Comparison of ENCODE assay signal across 24 mouse cellular contexts in the genomic region with DNA sequence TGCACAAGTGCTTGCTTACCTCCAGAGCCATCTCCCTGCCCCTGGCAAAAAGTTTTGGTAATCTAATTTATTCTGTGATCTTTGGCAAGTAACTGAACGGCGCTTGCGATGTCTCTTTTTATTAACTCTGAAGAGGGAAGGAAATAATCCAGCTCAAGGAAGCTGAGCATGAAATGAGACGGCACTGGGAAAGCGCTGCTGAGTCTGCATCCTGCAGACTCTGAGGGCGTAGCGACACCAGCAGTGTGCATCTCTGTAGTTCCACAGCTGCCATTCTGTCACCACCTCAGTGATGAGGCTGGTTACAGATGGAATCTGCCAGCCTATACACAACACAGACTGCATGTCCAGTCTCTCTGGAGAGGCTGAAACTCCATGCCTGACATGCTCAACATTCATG. TPM values are rescaled to one million over a fixed set of nuclear protein-coding genes. Genes with fewer than 3 reads are reported as not detected.
"Had no signal": no experiment of that assay in that cellular context is flagged by ENCODE, and none has a peak within 500 bp of the region (broad histone marks: within the 10 kb centered on the region; RNA-seq: fewer than 3 reads in every experiment).

No protein-coding gene starts in this region.

- H3K4me1 ChIP-seq: midbrain, embryonic 12.5 days had no signal

- H3K4me3 ChIP-seq: layer of hippocampus, adult 2 months; limb, embryonic 15.5 days; liver, embryonic 12.5 days; midbrain, embryonic 12.5 days had no signal

- H3K36me3 ChIP-seq: limb, embryonic 15.5 days; liver, embryonic 12.5 days; midbrain, embryonic 12.5 days had no signal

- H3K9me3 ChIP-seq: limb, embryonic 15.5 days; liver, embryonic 12.5 days; midbrain, embryonic 12.5 days had no signal

- H3K27ac ChIP-seq: layer of hippocampus, adult 2 months; limb, embryonic 15.5 days; liver, embryonic 12.5 days; midbrain, embryonic 12.5 days had no signal

- H3K9ac ChIP-seq: limb, embryonic 15.5 days; liver, embryonic 12.5 days; lung, embryonic 14.5 days; midbrain, embryonic 12.5 days had no signal

- ATAC-seq: liver, embryonic 12.5 days; midbrain, embryonic 16.5 days had no signal

- H3K27me3 ChIP-seq: limb, embryonic 15.5 days; liver, embryonic 12.5 days; midbrain, embryonic 12.5 days had no signal

- H3K4me2 ChIP-seq: limb, embryonic 15.5 days; liver, embryonic 12.5 days; lung, embryonic 14.5 days; midbrain, embryonic 12.5 days had no signal

- DNase-seq: kidney, adult 18-20 months; kidney, postnatal 10 days; kidney, postnatal 4 days; left cerebral cortex, postnatal 4 days; lung, embryonic 14.5 days; lung, postnatal 10 days; lung, postnatal 4 days; right cerebral cortex, postnatal 4 days; spleen, adult 18-20 months; thymus, adult 18-20 months; thymus, postnatal 14 days had no signal

RNA-seq across cellular contexts. Expression of a gene that starts 17.4 kb away (rescaled TPM):
- total RNA-seq: layer of hippocampus, adult 2 months; layer of hippocampus, postnatal 14 days; left cerebral cortex, adult 18-20 months; left cerebral cortex, postnatal 10 days; left cerebral cortex, postnatal 4 days; megakaryocyte-erythroid progenitor cell, adult 5-6 weeks; neutrophil, adult 5-6 weeks had no signal
- polyA plus RNA-seq: kidney, embryonic 14.5 days; limb, embryonic 15.5 days; liver, embryonic 12.5 days; liver, embryonic 16.5 days; lung, embryonic 14.5 days; stomach, embryonic 14.5 days had no signal

RNA-seq across cellular contexts. Expression of a gene that starts 55.8 kb away (rescaled TPM):
- total RNA-seq: megakaryocyte-erythroid progenitor cell, adult 5-6 weeks; neutrophil, adult 5-6 weeks had no signal
- polyA plus RNA-seq: kidney, embryonic 14.5 days; limb, embryonic 15.5 days; liver, embryonic 12.5 days; liver, embryonic 16.5 days; lung, embryonic 14.5 days; midbrain, embryonic 16.5 days; stomach, embryonic 14.5 days had no signal
